Mouse (Mus musculus) spleen, adult 2 months (tissue): ENCODE results near the gene Rxfp4.

Source experiments
- CTCF ChIP-seq: fragments of 200-500 bp; IDR thresholded peaks from 2 replicates; pipeline ENCODE4 v1.5.1; 2011; ENCODE audit warnings: mild to moderate bottlenecking, inconsistent platforms; ENCODE audit not compliant: insufficient read depth, insufficient read length, insufficient replicate concordance; ENCODE audit errors: extremely low read depth
- POLR2A ChIP-seq: fragments of 200-500 bp; IDR thresholded peaks from 2 replicates; pipeline ENCODE4 v1.6.1; 2011; ENCODE audit warnings: low read depth, low read length, inconsistent platforms

GRCm38 (mm10) chr3:88614418-88614817, 38.5 kb downstream of the Rxfp4 start:
- TF ChIP-seq POLR2A (no peak), CTCF (no peak)
